Mouse (Mus musculus) E14TG2a.4 (cell line): ENCODE results near the gene Tuba1c.

ENCODE experiments used
- CTCF ChIP-seq: conservative IDR thresholded peaks from 2 replicates; pipeline ENCODE4 v1.5.1; 2014; ENCODE audit warnings: low read length
- NANOG ChIP-seq: IDR thresholded peaks from 2 replicates; pipeline ENCODE4 v1.6.1; 2014; ENCODE audit warnings: borderline replicate concordance, low read length, mixed read lengths
- POU5F1 ChIP-seq: IDR thresholded peaks from 2 replicates; pipeline ENCODE4 v1.6.1; 2014; ENCODE audit warnings: low read length, borderline replicate concordance

GRCm38 (mm10) chr15:99078181-99078910 is 48.7 kb downstream of the Tuba1c start:
- TF ChIP-seq CTCF = no peak
- no peak for TF ChIP-seq POU5F1
- TF ChIP-seq NANOG = no peak
